Mouse (Mus musculus): ENCODE results near the gene Gm12117.

The Gm12117 gene

DNA sequence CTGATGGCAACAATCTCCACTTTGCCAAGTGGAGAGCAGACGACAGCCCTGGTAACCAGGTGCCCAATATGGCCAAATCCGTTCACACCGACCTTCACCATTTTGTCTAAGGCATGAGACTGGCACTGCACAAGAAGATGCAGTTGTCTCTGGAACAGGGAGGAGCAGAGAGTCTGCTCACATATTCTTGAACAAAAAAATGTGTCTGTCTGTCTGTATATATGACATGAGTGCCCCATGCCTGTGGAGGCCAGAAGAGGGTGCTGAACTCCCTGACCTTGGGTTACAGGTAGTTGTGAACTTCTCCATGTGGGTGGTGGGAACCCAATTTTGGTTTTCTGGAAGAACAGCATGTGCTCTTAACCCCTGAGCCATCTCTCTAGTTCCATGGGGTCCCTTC, at the start of gene Gm12117:
Gm12117 (minus strand) TSS at position 101 of the 400 bp plus-strand sequence.
- DNase-seq (ENCODE audit: low read depth, low spot score): no peak

DNA sequence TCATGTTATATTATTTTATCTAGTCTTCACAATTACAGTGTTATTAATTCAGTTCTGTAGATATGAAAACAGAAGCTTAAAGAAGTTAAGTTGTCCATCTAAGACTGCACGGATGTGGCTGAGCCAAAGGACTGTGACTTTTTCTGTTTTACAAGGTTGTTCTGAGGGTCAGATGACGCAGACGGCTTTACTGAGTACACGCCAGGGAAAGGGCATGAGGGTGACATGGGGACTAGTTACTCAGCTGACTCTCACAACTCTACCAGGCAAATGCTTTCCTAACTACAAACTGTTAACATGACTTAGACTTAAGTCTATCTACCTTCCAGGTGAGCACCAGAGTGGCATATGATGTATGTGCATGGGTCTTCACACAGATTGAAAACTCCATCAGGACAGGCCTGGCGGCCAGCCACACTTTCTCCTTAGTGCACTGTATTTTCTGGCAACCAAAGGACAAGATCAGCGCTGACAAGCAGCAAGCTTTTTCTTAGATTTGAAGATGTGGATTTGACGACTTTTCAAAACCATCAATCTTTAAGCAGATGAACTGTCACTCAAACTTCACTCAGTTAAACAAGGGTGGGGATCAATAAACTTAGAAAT, 42.6 kb upstream of the Gm12117 start:
- DNase-seq (ENCODE audit: low read depth, low spot score): no peak

DNA sequence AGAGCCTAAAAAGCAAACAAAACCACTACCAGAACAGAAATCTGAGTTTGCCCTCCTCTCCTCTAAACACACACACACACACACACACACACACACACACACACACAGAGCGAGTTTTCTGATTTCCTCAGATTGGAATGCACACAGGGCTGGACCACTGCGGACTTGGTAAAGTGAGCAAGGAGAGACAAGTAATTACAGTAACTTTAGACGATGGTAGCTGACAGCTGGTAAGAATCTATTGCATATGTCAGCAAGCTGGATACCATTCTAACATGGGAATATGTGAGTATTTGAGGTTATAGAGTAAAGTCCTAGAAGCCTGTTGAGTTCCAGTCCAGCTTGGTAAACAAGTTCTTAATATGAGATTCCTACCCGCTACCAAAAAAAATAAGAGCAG, 33.0 kb upstream of the Gm12117 start:
- DNase-seq (ENCODE audit: low read depth, low spot score): no peak

DNA sequence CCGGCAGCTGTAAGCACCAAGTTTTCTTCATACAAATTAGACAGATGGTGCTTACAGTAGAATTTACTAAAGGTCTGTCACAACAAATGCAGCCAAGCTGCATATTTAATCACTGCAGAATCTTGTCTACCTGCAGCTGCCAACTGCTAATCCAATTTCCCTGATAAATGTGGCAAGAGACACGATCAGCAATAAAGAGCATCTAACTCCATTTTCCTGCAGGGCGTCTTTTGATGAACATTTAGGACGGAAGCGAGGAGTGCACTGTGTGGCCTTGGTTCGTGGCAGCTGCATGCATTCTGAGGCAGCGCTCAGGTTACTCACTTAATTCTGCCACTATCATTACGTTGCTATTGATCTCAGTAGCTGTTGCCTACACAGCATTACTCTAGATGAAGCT, 24.3 kb upstream of the Gm12117 start:
- DNase-seq (ENCODE audit: low read depth, low spot score): no peak

DNA sequence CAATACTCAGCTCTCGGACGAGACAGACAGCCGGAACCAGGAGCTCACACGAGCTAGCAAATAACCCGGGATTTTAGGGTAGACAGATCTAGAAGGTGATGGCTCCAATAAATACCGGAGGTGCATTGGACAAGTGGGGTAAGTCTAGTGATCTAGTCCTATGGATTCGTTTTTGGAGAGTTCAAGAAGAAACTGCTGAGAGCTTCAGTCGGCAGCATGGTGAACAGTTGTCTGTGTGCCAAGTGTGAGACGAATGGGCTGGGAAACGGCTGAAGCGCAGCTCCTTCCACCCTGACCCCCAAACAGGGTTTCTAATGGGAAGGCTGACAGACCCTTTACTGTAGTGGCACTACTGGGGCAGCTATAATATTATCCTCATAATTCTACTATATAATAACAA, 22.8 kb upstream of the Gm12117 start:
- no peak for DNase-seq (ENCODE audit: low read depth, low spot score)

DNA sequence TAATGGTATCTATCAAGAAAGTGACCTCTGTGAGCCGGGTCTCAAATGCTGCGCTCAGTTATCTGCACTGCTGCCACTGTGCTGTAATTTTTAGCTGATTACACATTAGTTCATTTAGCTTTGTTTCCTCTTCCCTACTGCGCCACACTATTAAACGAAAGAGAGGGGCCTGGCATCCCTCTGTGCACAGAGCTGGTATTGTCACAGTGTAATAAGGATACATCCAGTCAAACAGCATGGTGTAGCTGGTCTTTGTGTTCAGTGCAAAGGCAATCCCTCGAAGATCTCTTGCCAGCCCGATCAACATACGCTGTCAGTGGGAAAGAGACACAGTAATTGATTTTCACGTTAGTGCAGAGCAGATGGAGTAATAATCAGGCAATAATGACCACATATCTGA, 20.6 kb upstream of the Gm12117 start:
- DNase-seq (ENCODE audit: low read depth, low spot score): no peak

DNA sequence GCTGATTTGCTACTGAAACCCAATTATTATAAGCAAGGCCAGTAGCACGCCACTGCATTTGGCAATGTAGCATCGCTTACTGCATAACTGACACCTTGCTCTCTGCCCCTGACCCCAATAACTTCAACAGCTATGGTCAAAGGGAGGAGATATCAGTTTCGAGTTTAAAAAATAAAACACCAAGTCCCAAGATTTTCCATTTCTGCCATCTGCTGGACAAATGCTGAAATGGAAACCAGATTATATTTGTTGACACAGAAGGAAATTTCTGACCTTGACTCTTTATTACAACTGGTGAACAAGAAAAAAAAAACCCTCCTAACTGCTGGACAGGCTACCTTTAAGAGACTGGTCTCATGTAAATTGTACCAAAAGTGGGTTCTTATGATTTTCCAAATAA, 18.9 kb upstream of the Gm12117 start:
- no peak for DNase-seq (ENCODE audit: low read depth, low spot score)

DNA sequence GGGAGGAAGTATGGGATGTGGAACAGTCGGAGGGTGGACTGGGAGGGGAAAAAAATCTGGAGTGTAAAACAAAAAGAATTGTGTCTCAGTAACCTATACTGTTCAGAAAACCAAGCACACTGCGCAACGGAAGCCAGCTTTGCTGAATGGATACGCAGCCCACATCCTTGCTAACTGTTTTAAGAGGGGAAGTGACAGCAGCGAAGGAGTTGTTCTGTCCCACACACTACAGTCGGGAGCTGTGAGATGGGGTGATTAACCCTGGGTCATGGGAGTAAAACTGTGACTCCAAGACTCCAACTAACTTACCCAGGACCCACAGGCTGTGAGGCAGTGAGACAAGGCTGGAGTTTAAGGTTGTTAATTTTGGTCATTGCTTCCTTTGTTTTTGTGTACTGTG, 17.5 kb upstream of the Gm12117 start:
- no peak for DNase-seq (ENCODE audit: low read depth, low spot score)

DNA sequence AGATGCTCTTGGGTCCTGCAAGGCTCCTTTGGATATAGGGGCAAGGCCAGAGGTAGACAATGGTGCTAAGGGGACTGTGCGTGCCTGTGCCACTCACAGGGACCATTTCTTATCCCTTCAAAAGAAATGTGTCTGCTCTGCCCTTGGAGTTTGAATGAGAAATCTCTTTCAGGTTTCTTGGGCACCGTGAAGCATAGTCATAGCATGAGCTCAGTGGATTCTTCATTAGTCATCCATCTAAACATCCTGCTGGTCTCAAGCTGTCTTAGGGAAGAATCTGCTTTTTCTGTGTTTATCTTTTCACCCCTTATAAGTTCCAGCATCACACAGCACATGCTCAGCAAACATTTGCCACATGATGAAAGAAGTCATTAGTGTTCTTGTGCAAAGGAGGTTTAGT, 2.0 kb upstream of the Gm12117 start:
- no peak for DNase-seq (ENCODE audit: low read depth, low spot score)

DNA sequence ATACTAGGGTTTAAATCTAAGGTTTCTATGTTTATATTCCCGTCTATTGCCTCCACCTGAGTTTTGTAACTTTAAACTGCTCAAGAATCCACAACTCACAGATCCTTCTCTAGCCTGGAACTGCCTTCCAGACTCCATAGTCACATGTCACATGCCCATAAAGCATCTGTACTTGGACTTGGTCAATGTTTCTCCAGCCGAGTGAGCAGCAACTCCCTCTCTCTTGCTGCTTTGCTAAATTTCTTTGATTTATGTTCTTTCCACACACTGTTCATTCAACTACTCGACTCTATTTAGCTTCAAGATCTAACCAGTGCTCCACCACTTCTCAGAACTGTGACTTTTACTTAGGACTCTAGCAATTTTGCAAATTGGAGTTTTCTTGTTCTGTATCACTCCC, 1.7 kb downstream of the Gm12117 start:
- DNase-seq (ENCODE audit: low read depth, low spot score): no peak

DNA sequence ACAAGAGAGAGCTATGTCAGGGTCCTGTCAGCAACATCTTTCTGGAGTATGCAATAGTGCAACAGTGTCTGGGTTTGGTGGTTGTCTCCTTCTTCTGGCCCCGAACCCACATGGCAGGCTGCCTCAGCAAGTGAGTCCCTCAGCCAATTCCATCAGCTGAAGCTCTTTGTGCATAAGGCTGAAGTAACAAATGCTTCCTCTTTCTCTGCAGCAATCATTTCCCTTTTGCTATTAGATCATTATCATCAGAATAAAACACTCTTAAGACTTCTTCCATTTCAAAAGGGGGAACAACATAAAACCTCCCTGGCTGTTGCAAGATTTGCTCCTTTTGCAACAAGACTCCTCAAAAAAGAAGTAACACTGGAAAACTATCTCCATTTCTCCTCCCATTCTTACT, 2.2 kb downstream of the Gm12117 start:
- no peak for DNase-seq (ENCODE audit: low read depth, low spot score)

DNA sequence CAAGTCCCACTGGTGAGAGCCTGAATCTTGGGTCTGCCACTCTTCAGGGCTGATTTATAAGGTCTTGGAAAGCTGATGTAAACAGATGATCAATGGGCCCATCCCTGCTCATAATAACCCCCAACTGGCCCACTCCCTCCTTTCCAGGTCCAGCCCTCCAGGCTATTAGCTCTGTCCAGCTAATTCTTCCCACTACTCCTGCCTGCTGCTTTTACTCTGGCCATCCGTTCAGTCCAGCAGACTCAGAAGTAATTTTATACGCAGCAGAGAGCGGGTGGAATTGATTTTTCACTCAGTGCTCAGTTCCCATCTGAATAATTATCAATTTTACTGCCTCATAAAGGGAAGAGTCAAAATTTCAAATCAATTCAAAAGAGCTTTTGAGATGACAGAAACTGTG, 36.2 kb downstream of the Gm12117 start:
- DNase-seq (ENCODE audit: low read depth, low spot score): no peak

DNA sequence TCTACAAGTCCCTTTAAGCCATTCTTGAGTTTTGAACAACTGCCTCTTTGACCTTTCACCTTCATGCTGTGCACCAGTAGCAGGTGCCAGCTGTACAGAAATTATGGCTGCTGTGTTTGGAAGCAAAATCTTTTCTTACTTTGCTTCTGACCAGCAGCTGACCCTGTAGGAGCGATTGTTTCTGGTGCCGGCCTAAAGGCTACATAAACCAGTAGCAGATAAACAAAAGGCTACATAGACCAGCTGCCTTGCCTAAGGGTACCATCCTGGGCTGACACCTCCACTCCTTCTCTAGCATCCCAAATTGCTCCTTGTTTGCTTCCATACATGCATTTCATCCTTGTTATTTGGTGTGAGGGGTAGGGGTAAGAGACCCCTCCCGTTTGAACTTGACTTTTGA, 42.4 kb downstream of the Gm12117 start:
- DNase-seq (ENCODE audit: low read depth, low spot score): no peak

DNA sequence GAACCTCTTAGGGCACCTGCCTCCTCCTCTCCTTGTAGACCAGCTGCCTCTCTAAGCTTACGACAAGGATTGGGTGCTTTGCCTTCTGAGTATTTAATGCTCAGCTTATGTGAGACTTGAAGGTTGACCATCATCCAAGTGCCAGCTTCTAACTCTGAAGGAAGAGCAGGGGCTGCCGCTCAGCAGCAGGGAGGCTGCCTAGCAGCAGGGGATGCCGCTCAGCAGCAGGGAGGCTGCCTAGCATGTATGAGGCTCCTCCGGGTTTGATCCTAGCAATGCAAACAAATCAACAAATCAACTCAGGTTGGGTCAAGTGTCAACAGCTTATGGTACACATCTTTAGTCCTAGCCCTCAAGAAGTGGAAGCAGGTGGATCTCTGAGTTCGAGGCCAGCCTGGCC, 44.5 kb downstream of the Gm12117 start:
- no peak for DNase-seq (ENCODE audit: low read depth, low spot score)

DNA sequence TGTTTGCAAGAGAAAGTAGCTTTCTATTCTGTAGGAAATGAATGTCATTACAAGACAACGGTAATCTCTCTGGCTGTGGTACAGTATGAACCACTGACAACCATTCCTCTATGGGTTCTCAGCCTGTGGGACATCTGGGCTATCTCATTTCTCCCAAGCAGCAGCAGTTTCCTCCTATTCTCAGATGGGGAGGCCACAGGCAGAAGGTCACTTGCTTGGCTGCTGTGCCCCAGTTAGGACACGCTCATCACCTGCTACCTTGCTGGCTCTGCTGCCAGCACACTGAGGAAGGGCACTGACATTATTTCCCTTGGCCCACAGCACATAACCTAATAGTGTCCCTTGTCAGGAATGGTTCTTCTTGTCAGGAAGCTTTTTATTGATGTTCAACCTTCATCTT, 48.4 kb downstream of the Gm12117 start:
- DNase-seq (ENCODE audit: low read depth, low spot score): no peak

DNA sequence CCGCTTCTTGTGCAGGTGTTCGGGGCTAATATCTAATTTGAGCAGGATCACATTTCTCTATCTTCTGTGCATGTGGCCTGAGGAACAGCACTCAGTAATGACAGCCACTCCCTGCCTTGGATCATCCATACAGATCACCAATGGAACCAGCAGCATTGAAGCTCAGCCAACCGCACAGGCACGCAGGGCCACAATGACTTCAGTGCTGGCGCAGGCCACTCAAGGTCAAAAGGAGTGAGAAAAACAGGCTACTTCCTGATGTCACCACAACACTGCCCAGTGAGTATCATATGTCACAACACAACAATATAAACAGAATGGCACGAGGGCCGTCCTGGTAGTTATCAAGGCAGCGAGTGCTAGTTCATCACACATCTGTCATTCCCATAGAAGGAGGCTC, 50.0 kb downstream of the Gm12117 start:
- DNase-seq (ENCODE audit: low read depth, low spot score): no peak

All from skeletal muscle tissue, adult 2 months (tissue).